Mouse (Mus musculus): ENCODE measurements around the gene Olfr968.

Gene Olfr968
- long read RNA-seq, experiment 1 = 0 reads
- long read RNA-seq, experiment 2 = 0 reads

- intact Hi-C loops (cut with DNase I) = no loop called here
These were observed at the start of gene Olfr968 for GRCm38 (mm10) chr9:39783153-39783552. TSS of gene Olfr968 (minus strand) at chr9:39783253.

- intact Hi-C loops (cut with DNase I) = no loop called here
These were observed 25.5 kb upstream of the Olfr968 start, which contains the start of gene Olfr970 for GRCm38 (mm10) chr9:39808560-39808959. TSS of gene Olfr970 (plus strand) at chr9:39808860.

GRCm38 (mm10) chr9:39790558-39790957 lies 7.5 kb upstream of the Olfr968 start, which contains the start of gene Olfr969:
TSS of gene Olfr969 (plus strand) at chr9:39790945.
- intact Hi-C loops (cut with DNase I) = no loop called here

- intact Hi-C loops (cut with DNase I) = no loop called here
These were observed 36.6 kb downstream of the Olfr968 start for GRCm38 (mm10) chr9:39746428-39746827.

- intact Hi-C loops (cut with DNase I) = no loop called here
These were observed 37.1 kb downstream of the Olfr968 start, which contains the start of gene Olfr967 for GRCm38 (mm10) chr9:39745949-39746348. TSS of gene Olfr967 (plus strand) at chr9:39746249.

DNA sequence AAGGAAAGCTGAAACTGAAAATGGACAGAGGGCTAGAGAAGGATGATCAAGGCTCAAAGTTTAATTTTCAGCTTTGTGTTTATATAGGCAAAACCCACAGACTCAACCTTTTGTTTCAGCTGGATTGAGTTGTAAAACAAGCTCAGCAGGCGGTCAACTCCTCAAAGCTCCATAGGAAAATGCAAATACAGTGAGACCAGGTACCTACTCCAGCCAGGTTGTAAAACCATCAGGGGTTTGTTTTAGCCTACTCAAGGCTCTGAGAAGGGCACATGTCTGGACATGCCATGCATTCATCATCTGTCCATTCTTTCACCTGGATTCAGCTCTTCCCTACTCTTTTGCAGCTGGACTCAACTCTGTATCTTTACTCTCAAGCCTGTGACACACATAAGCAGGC lies 42.3 kb downstream of the Olfr968 start:
- intact Hi-C loops (cut with DNase I) = no loop called here

DNA sequence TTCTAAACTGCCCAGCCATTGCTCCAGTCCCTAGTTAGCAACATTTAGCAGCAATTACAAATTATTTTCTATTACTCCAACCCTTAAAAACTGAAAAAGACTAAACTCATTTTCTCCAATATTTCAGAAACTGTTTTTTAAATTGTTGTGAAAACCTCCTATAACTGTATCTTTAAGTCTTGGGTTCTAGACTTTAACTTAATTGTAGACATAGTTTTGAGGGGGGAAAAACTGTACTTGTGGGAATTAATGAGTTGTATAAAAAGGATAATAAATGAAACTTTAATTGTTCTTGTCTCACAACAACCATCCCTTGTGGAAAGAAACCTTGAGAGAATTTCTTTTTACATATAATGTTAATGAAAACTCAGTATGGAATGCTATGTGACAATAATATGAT lies 52.4 kb downstream of the Olfr968 start, which contains the start of gene Olfr150:
Olfr150 (plus strand) TSS at position 301 of the 400 bp plus-strand sequence.
- intact Hi-C loops (cut with DNase I) = no loop called here
